24 mouse cellular contexts compared by ENCODE assay signal in the genomic region with DNA sequence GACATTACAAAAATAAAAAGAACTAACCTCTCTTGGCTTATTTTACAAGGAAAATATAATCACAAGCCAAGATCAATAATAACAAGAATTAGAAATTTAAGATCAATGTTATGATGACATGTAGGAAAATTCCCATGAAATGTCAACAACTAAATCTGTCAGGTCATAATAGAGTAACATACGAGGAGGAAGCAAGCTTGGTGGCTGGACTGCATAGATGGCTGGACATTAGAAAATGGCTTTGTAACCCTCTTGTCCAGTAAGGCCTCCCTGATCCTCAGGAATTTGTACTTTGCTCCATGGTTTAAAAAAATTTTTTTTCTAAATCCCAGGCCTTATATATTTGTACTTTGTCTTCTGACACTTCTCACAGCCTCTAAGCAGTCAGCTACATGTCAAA.
"Had no signal": no experiment of that assay in that cellular context is flagged by ENCODE, and none has a peak within 500 bp of the region (broad histone marks: within the 10 kb centered on the region; RNA-seq: fewer than 3 reads in every experiment).

No protein-coding gene starts in this region.

- H3K9ac ChIP-seq: forebrain, postnatal 0 days; heart, embryonic 13.5 days; heart, embryonic 15.5 days; hindbrain, embryonic 13.5 days; hindbrain, embryonic 15.5 days; limb, embryonic 13.5 days; limb, embryonic 15.5 days; liver, embryonic 13.5 days; liver, embryonic 15.5 days had no signal

- DNase-seq: forebrain, postnatal 0 days; gastrocnemius, postnatal 14 days; gastrocnemius, postnatal 36 days; heart, adult 11 months; heart, adult 2 months; heart, postnatal 14 days; heart, postnatal 36 days; kidney, postnatal 10 days; kidney, postnatal 25 days; layer of hippocampus, adult 9-11 months; layer of hippocampus, postnatal 36 days; left cerebral cortex, postnatal 4 days; liver, embryonic 13.5 days had no signal

- H3K27ac ChIP-seq: heart, adult 2 months; heart, embryonic 13.5 days; heart, embryonic 15.5 days; hindbrain, embryonic 13.5 days; hindbrain, embryonic 15.5 days; hindbrain, postnatal 0 days; limb, embryonic 13.5 days; limb, embryonic 15.5 days; liver, embryonic 13.5 days; liver, embryonic 15.5 days had no signal

- H3K9me3 ChIP-seq: heart, embryonic 13.5 days; heart, embryonic 15.5 days; hindbrain, embryonic 13.5 days; hindbrain, embryonic 15.5 days; limb, embryonic 13.5 days; limb, embryonic 15.5 days; liver, embryonic 13.5 days; liver, embryonic 15.5 days had no signal

- H3K27me3 ChIP-seq: heart, embryonic 13.5 days; heart, embryonic 15.5 days; hindbrain, embryonic 13.5 days; hindbrain, embryonic 15.5 days; limb, embryonic 13.5 days; limb, embryonic 15.5 days; liver, embryonic 13.5 days; liver, embryonic 15.5 days had no signal

- H3K36me3 ChIP-seq: heart, embryonic 13.5 days; heart, embryonic 15.5 days; hindbrain, embryonic 13.5 days; hindbrain, embryonic 15.5 days; limb, embryonic 13.5 days; limb, embryonic 15.5 days; liver, embryonic 13.5 days; liver, embryonic 15.5 days had no signal

- H3K4me3 ChIP-seq: heart, adult 2 months; heart, embryonic 13.5 days; heart, embryonic 15.5 days; hindbrain, embryonic 13.5 days; hindbrain, embryonic 15.5 days; limb, embryonic 13.5 days; limb, embryonic 15.5 days; liver, embryonic 13.5 days; liver, embryonic 15.5 days had no signal

- H3K4me1 ChIP-seq: heart, embryonic 13.5 days; heart, embryonic 15.5 days; hindbrain, embryonic 13.5 days; hindbrain, embryonic 15.5 days; limb, embryonic 13.5 days; limb, embryonic 15.5 days; liver, embryonic 13.5 days; liver, embryonic 15.5 days had no signal

- ATAC-seq: forebrain, postnatal 0 days; hindbrain, postnatal 0 days; intestine, embryonic 16.5 days had no signal

- H3K4me2 ChIP-seq: heart, embryonic 11.5 days; heart, embryonic 13.5 days; heart, embryonic 15.5 days; hindbrain, embryonic 13.5 days; hindbrain, embryonic 15.5 days; limb, embryonic 13.5 days; limb, embryonic 15.5 days; liver, embryonic 11.5 days; liver, embryonic 13.5 days; liver, embryonic 15.5 days had no signal
